16 mouse cellular contexts compared by ENCODE assay signal in the genomic region with DNA sequence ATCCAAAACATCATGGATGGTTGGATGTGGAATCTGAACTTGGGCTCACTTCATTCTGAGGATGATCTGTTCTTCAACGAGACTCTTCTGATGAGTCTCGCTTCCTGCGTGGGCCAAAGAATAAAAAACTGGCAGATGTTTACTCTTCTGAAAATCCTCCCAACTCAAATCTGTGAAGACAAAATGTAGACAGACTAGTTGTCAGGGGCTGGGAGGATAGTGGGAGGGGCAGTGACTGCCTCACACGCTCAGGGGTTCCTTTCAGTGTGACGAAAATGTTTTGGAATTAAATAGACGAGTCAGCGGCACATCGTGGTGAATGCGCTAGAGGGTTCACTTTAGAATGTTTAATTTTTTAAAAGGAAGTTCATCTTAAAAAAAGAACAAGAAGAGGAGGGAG. TPM values are rescaled to one million over a fixed set of nuclear protein-coding genes. Genes with fewer than 3 reads are reported as not detected.
DNase-seq lines count a peak whose midpoint lies in the region; ATAC-seq and TF ChIP-seq lines count a peak whose summit lies in the region.
"Had no signal": no experiment of that assay in that cellular context is flagged by ENCODE, and none has a peak within 500 bp of the region (broad histone marks: within the 10 kb centered on the region; RNA-seq: fewer than 3 reads in every experiment).

No protein-coding gene starts in this region.

- no peaks in the 10 kb centered on the region for H3K27me3 ChIP-seq in lung, embryonic 16.5 days (ENCODE audit: control insufficient read depth, insufficient read depth, low read depth, low read length)
- H3K27me3 ChIP-seq in intestine, postnatal 0 days (replicated peaks; ENCODE audit: control insufficient read depth, insufficient read depth, low read length) = no peaks in the 10 kb centered on the region
- H3K27me3 ChIP-seq: limb, embryonic 15.5 days had no signal

- ATAC-seq in lung, embryonic 16.5 days (ENCODE audit: low read depth) = no peak
- ATAC-seq in intestine, postnatal 0 days = no peak
- ATAC-seq in monocyte, adult 5-6 weeks (replicated peaks; ENCODE audit: insufficient number of reproducible peaks, low FRiP score, low TSS enrichment, poor library complexity, severe bottlenecking) = no peak

- H3K9me3 ChIP-seq in lung, embryonic 16.5 days (ENCODE audit: control insufficient read depth, low read length) = no peaks in the 10 kb centered on the region
- H3K9me3 ChIP-seq in intestine, postnatal 0 days (ENCODE audit: control insufficient read depth) = no peaks in the 10 kb centered on the region
- H3K9me3 ChIP-seq: heart, embryonic 10.5 days; limb, embryonic 15.5 days had no signal

- peak; percentile 36 to 67 for DNase-seq in frontal cortex, adult 2 months (ENCODE audit: extremely low spot score in 1 of 2, low spot score in 1 of 2)
- DNase-seq in frontal cortex, postnatal 25 days (ENCODE audit: low spot score in 2 of 2) = no peak
- DNase-seq in lung, postnatal 36 days = no peak
- DNase-seq in right cerebral cortex, postnatal 25 days = peak; percentile 22
- no peak for DNase-seq in gastrocnemius, adult 18-20 months (ENCODE audit: low spot score)
- DNase-seq: cerebellum, adult 9-10 months; gastrocnemius, postnatal 10 days; heart, postnatal 36 days; kidney, postnatal 4 days had no signal

- H3K9ac ChIP-seq in lung, embryonic 16.5 days (ENCODE audit: low read length) = peak overlapping the region; percentile 31; the same call in 1 of the 2 replicates
- peak overlapping the region; percentile 42 for H3K9ac ChIP-seq in intestine, postnatal 0 days (ENCODE audit: low read depth, low read length)
- H3K9ac ChIP-seq: limb, embryonic 15.5 days had no signal

- peak overlapping the region; percentile 27; the same call in 1 of the 2 replicates for H3K4me2 ChIP-seq in lung, embryonic 16.5 days (ENCODE audit: low read depth, low read length)
- H3K4me2 ChIP-seq in intestine, postnatal 0 days (replicated peaks; ENCODE audit: low read depth) = peak overlapping the region; percentile 49
- H3K4me2 ChIP-seq: limb, embryonic 15.5 days had no signal

- peaks cover 26% of the 10 kb centered on the region for H3K4me1 ChIP-seq in lung, embryonic 16.5 days (replicated peaks; ENCODE audit: control insufficient read depth, insufficient read depth, low read length)
- peaks cover 6% of the 10 kb centered on the region for H3K4me1 ChIP-seq in intestine, postnatal 0 days (replicated peaks; ENCODE audit: control insufficient read depth, insufficient read depth, low read length)

- 0 out of 2 replicates have a peak overlapping the region, but pooled peaks have one; percentile 6 for H3K4me3 ChIP-seq in lung, embryonic 16.5 days (ENCODE audit: low read length)
- H3K4me3 ChIP-seq in intestine, postnatal 0 days (ENCODE audit: low read depth, low read length) = peak overlapping the region; percentile 17; the same call in 1 of the 2 replicates
- H3K4me3 ChIP-seq: heart, embryonic 10.5 days; limb, embryonic 15.5 days; myocyte had no signal

- WGBS in lung, embryonic 16.5 days = 41% methylated on average over 9 of the region's 9 CpGs
- WGBS in intestine, postnatal 0 days = 62% methylated on average over 9 of the region's 9 CpGs

- no peaks in the 10 kb centered on the region for H3K36me3 ChIP-seq in lung, embryonic 16.5 days (ENCODE audit: control insufficient read depth, insufficient read depth, low read length)
- H3K36me3 ChIP-seq in intestine, postnatal 0 days (ENCODE audit: control insufficient read depth, insufficient read depth) = peaks cover 7% of the 10 kb centered on the region; the same call in 1 of the 2 replicates
- H3K36me3 ChIP-seq: heart, embryonic 10.5 days; limb, embryonic 15.5 days had no signal

- no peak for TF ChIP-seq CTCF in intestine, postnatal 0 days (IDR thresholded peaks at IDR 0.05; ENCODE audit: low read depth)

- H3K27ac ChIP-seq in lung, embryonic 16.5 days (ENCODE audit: low read length) = no peak overlapping the region; the same call in 1 of the 2 replicates
- H3K27ac ChIP-seq in intestine, postnatal 0 days (ENCODE audit: low read depth, low read length) = peak overlapping the region; percentile 77
- H3K27ac ChIP-seq: heart, embryonic 10.5 days; limb, embryonic 15.5 days had no signal

RNA-seq across cellular contexts. Expression of gene Acsl5, which starts 4.4 kb away (rescaled TPM):
- 24.2 and 25.8 TPM in 2 replicates for polyA plus RNA-seq in frontal cortex, adult 2 months (2012; rRNA removed)
- polyA plus RNA-seq in lung, embryonic 16.5 days (2015; fragmentation: Nextera tagmentation; extraction: Ambion mirVana) = 86.3 and 103 TPM in 2 replicates
- polyA plus RNA-seq in intestine, postnatal 0 days (2015; fragmentation: Nextera tagmentation; extraction: Ambion mirVana) = 1,862 and 1,917 TPM in 2 replicates
- 1 to 10 TPM; 2.7 to 5.1 TPM for total RNA-seq in gastrocnemius, adult 18-20 months (2021)
- 172 to 230 TPM (median 204 TPM) in 3 replicates for total RNA-seq in monocyte, adult 5-6 weeks (2017)

RNA-seq across cellular contexts. Expression of gene Gucy2g, which starts 15.1 kb away (rescaled TPM):
- polyA plus RNA-seq in frontal cortex, adult 2 months (2012; rRNA removed) = 3.8 and 4.6 TPM in 2 replicates
- 0.09 and 0.10 TPM in 2 replicates for polyA plus RNA-seq in lung, embryonic 16.5 days (2015; fragmentation: Nextera tagmentation; extraction: Ambion mirVana)
- polyA plus RNA-seq in intestine, postnatal 0 days (2015; fragmentation: Nextera tagmentation; extraction: Ambion mirVana) = 0.12 and 0.17 TPM in 2 replicates
- total RNA-seq in gastrocnemius, adult 18-20 months (2021) = under 1 TPM; 0.16 to 0.21 TPM
- not detected in 3 replicates for total RNA-seq in monocyte, adult 5-6 weeks (2017)
- polyA plus RNA-seq: heart, embryonic 10.5 days; intestine, embryonic 14.5 days had no signal

RNA-seq across cellular contexts. Expression of gene Zdhhc6, which starts 59.7 kb away (rescaled TPM):
- 25.3 and 29.0 TPM in 2 replicates for polyA plus RNA-seq in frontal cortex, adult 2 months (2012; rRNA removed)
- polyA plus RNA-seq in lung, embryonic 16.5 days (2015; fragmentation: Nextera tagmentation; extraction: Ambion mirVana) = 101 and 110 TPM in 2 replicates
- 39.8 and 44.7 TPM in 2 replicates for polyA plus RNA-seq in intestine, postnatal 0 days (2015; fragmentation: Nextera tagmentation; extraction: Ambion mirVana)
- 10 to 100 TPM; 20.0 to 21.4 TPM for total RNA-seq in gastrocnemius, adult 18-20 months (2021)
- total RNA-seq in monocyte, adult 5-6 weeks (2017) = 83.3 to 102 TPM (median 84.5 TPM) in 3 replicates

RNA-seq across cellular contexts. Expression of gene Vti1a, which starts 59.9 kb away (rescaled TPM):
- 36.2 and 37.9 TPM in 2 replicates for polyA plus RNA-seq in frontal cortex, adult 2 months (2012; rRNA removed)
- 26.7 and 27.0 TPM in 2 replicates for polyA plus RNA-seq in lung, embryonic 16.5 days (2015; fragmentation: Nextera tagmentation; extraction: Ambion mirVana)
- 21.3 and 23.2 TPM in 2 replicates for polyA plus RNA-seq in intestine, postnatal 0 days (2015; fragmentation: Nextera tagmentation; extraction: Ambion mirVana)
- total RNA-seq in gastrocnemius, adult 18-20 months (2021) = 10 to 100 TPM; 17.3 TPM
- total RNA-seq in monocyte, adult 5-6 weeks (2017) = 57.6 to 105 TPM (median 67.7 TPM) in 3 replicates

Comparison
In these comparisons a context has a peak if more than half of its experiments do, and no peak if none do; other contexts are left out.
1. DNase-seq: peak in frontal cortex, adult 2 months (2 of 2) and right cerebral cortex, postnatal 25 days (single experiment); none in frontal cortex, postnatal 25 days (0 of 2), lung, postnatal 36 days (single experiment) and gastrocnemius, adult 18-20 months (single experiment).
2. RNA of gene Acsl5, which starts 4.4 kb away (polyA plus RNA-seq): 1,862 to 1,917 TPM in intestine, postnatal 0 days; 86.3 to 103 TPM in lung, embryonic 16.5 days and 24.2 to 25.8 TPM in frontal cortex, adult 2 months; every median in the first group is over 10 times any median in the second.